Mouse (Mus musculus) heart, embryonic 11.5 days (tissue): ENCODE data around the gene App. TPM values are rescaled to one million over a fixed set of nuclear protein-coding genes. Genes with fewer than 3 reads are reported as not detected.

Experiments used
- ATAC-seq: fragments of 200-750 bp; cut with Nextera tagmentation; replicated peaks from 2 replicates; pipeline ENCODE4 v1.8.0; 2017; ENCODE audit warnings: moderate library complexity; ENCODE audit not compliant: insufficient number of reproducible peaks, low FRiP score, low TSS enrichment
- H3K27ac ChIP-seq: fragments of 300-500 bp; sonication (generic); 2 replicates; pipeline ENCODE4 v1.5.1; 2014; ENCODE audit warnings: mild to moderate bottlenecking, low read depth, low read length
- H3K27me3 ChIP-seq: fragments of 300-500 bp; sonication (generic); 2 replicates; pipeline ENCODE4 v1.6.1; 2014; ENCODE audit warnings: mild to moderate bottlenecking, low read length, mixed read lengths; ENCODE audit not compliant: control insufficient read depth, insufficient read depth
- H3K36me3 ChIP-seq: fragments of 300-500 bp; sonication (generic); 2 replicates; pipeline ENCODE4 v1.6.1; 2014; ENCODE audit warnings: mild to moderate bottlenecking, low read length, moderate library complexity, mixed read lengths; ENCODE audit not compliant: control insufficient read depth, insufficient read depth
- H3K4me1 ChIP-seq: fragments of 300-500 bp; sonication (generic); 2 replicates; pipeline ENCODE4 v1.6.1; 2014; ENCODE audit warnings: low read length; ENCODE audit not compliant: control insufficient read depth, insufficient read depth
- H3K4me2 ChIP-seq: fragments of 300-500 bp; sonication (generic); 2 replicates; pipeline ENCODE4 v1.6.1; 2014; ENCODE audit warnings: mild to moderate bottlenecking, moderate library complexity
- H3K4me3 ChIP-seq: fragments of 300-500 bp; sonication (generic); 2 replicates; pipeline ENCODE4 v1.5.1; 2014; ENCODE audit warnings: low read depth, low read length
- H3K9ac ChIP-seq: fragments of 300-500 bp; sonication (generic); 2 replicates; pipeline ENCODE4 v1.6.1; 2014; ENCODE audit warnings: mild to moderate bottlenecking, low read depth, low read length, moderate library complexity
- H3K9me3 ChIP-seq: fragments of 300-500 bp; sonication (generic); replicated peaks from 2 replicates; pipeline ENCODE4 v1.6.1; 2016; ENCODE audit warnings: low read length; ENCODE audit not compliant: control insufficient read depth
- WGBS: fragments of 180-500 bp; shearing (Covaris S2); extraction: QIAGEN DNeasy Blood & Tissue Kit; methylation state at CpG from one replicate; pipeline ENCODE4 v1.1.7; 2014; ENCODE audit not compliant: insufficient replicate concordance; 5-methylcytosine and 5-hydroxymethylcytosine counted together
- polyA plus RNA-seq: library from polyadenylated mRNA; unstranded; fragments of >200 nt; fragmentation: Nextera tagmentation; extraction: Ambion mirVana; gene quantifications from 2 replicates; pipeline ENCODE4 v1.2.1, GENCODE M21; 2014

The App gene
- polyA plus RNA-seq, 1 experiment from 2014 or later, result 143 TPM

- no peak overlapping the region for H3K9ac ChIP-seq
- peaks cover 10% of the 10 kb centered on the region; the same call in 1 of the 2 replicates for H3K36me3 ChIP-seq
- H3K4me1 ChIP-seq, result no peaks in the 10 kb centered on the region
- no peaks in the 10 kb centered on the region for H3K9me3 ChIP-seq
- no peak overlapping the region for H3K4me3 ChIP-seq
- 64% methylated on average over 9 of the region's 9 CpGs for WGBS
- no peak for ATAC-seq
- H3K27ac ChIP-seq, result no peak overlapping the region
- no peaks in the 10 kb centered on the region for H3K27me3 ChIP-seq
- no peak overlapping the region for H3K4me2 ChIP-seq
These were observed 209.6 kb downstream of the App start for GRCm38 (mm10) chr16:84963960-84964359.

GRCm38 (mm10) chr16:84963527-84963926, 210.0 kb downstream of the App start:
- no peaks in the 10 kb centered on the region for H3K27me3 ChIP-seq
- no peak for ATAC-seq
- no peaks in the 10 kb centered on the region for H3K4me1 ChIP-seq
- H3K4me3 ChIP-seq, result no peak overlapping the region
- H3K4me2 ChIP-seq, result no peak overlapping the region
- H3K27ac ChIP-seq, result no peak overlapping the region
- H3K9me3 ChIP-seq, result no peaks in the 10 kb centered on the region
- 84% methylated on average over 12 of the region's 12 CpGs for WGBS
- peaks cover 10% of the 10 kb centered on the region; the same call in 1 of the 2 replicates for H3K36me3 ChIP-seq
- no peak overlapping the region for H3K9ac ChIP-seq

DNA sequence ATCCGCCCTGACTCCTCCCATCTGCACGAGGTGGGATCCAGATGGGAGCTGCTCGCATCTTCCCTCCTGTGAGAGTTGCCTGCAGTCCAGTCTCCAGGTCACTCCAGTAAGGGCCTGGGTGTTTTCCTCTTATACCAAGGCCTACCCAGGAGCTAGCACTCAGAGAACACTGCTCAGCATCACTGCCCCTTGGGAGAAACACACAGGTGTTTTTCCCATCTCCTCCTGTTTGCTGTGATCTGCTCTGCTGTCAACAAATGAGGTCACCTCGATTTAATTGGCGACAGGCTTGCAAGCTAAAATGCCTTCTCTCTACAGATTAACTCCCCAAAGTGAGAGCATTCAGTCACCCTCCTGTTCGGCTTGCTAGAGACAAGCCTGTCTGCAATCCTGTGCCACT, 216.3 kb downstream of the App start:
- H3K27me3 ChIP-seq, result no peaks in the 10 kb centered on the region
- no peak overlapping the region for H3K4me2 ChIP-seq
- no peak overlapping the region for H3K9ac ChIP-seq
- ATAC-seq, result no peak
- peaks cover 7% of the 10 kb centered on the region for H3K36me3 ChIP-seq
- no peak overlapping the region for H3K27ac ChIP-seq
- no peak overlapping the region for H3K4me3 ChIP-seq
- H3K4me1 ChIP-seq, result peaks cover 3% of the 10 kb centered on the region
- 65% methylated on average over 6 of the region's 6 CpGs for WGBS
- H3K9me3 ChIP-seq, result no peaks in the 10 kb centered on the region

- Histone ChIP-seq H3K4me3 (no peak overlapping the region), H3K4me2 (no peak overlapping the region), H3K4me1 (peaks cover 3% of the 10 kb centered on the region), H3K27me3 (no peaks in the 10 kb centered on the region), H3K9me3 (no peaks in the 10 kb centered on the region), H3K36me3 (peaks cover 10% of the 10 kb centered on the region), H3K27ac (no peak overlapping the region), H3K9ac (no peak overlapping the region)
- WGBS, result 68% methylated on average over 2 of the region's 2 CpGs
- no peak for ATAC-seq
These were observed 216.9 kb downstream of the App start for GRCm38 (mm10) chr16:84956690-84957089.

GRCm38 (mm10) chr16:84955840-84956239, 217.7 kb downstream of the App start:
- Histone ChIP-seq H3K27me3 (no peaks in the 10 kb centered on the region), H3K36me3 (peaks cover 10% of the 10 kb centered on the region), H3K4me2 (no peak overlapping the region), H3K9ac (no peak overlapping the region), H3K27ac (no peak overlapping the region), H3K4me1 (peaks cover 3% of the 10 kb centered on the region), H3K9me3 (no peaks in the 10 kb centered on the region), H3K4me3 (no peak overlapping the region)
- ATAC-seq, result no peak
- whole genome bisulfite sequencing, result 60% methylated on average over 1 of the region's 1 CpGs

DNA sequence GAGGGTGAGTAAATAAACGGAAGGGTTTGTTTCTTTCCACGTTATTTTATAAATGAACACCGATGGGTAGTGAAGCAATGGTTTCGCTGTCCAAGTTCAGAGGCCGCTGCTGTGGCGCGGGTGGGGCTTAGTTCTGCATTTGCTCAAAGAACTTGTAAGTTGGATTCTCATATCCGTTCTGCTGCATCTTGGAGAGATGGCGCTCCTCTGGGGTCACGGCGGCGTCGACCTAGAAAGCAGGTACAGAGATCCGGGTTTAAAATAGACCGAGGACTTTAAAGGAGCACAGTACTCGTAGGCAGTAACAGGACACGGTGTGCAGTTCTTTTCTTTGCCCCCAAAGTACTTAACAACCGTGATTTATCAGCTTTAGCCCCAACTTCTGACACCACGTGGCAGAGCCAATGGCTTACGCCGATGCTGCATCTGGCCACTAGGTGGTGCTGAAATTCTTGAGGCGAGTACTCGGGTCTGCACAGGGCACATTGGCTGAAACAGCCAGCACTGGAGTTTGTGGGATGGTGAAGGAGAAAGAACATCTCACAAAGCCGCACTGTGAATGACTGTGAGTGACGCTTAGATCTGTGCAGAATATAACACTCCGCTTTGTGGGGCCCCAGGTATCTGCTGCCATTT, 218.2 kb downstream of the App start:
- H3K36me3 ChIP-seq, result peaks cover 10% of the 10 kb centered on the region
- H3K4me2 ChIP-seq, result peak overlapping the region; percentile 40
- H3K27ac ChIP-seq, result no peak overlapping the region
- H3K9ac ChIP-seq, result 0 out of 2 replicates have a peak overlapping the region, but pooled peaks have one; percentile 34
- 29% methylated on average over 26 of the region's 26 CpGs for WGBS
- H3K4me1 ChIP-seq, result peaks cover 3% of the 10 kb centered on the region
- no peak overlapping the region for H3K4me3 ChIP-seq
- ATAC-seq, result peak; percentile 80
- H3K27me3 ChIP-seq, result no peaks in the 10 kb centered on the region
- no peaks in the 10 kb centered on the region for H3K9me3 ChIP-seq

GRCm38 (mm10) chr16:84931024-84931423, 242.5 kb downstream of the App start:
- Histone ChIP-seq H3K9ac (no peak overlapping the region), H3K9me3 (no peaks in the 10 kb centered on the region), H3K27ac (no peak overlapping the region), H3K27me3 (no peaks in the 10 kb centered on the region), H3K4me3 (no peak overlapping the region), H3K4me1 (no peaks in the 10 kb centered on the region), H3K4me2 (no peak overlapping the region), H3K36me3 (no peaks in the 10 kb centered on the region)
- 83% methylated on average over 3 of the region's 3 CpGs for WGBS
- ATAC-seq, result no peak

DNA sequence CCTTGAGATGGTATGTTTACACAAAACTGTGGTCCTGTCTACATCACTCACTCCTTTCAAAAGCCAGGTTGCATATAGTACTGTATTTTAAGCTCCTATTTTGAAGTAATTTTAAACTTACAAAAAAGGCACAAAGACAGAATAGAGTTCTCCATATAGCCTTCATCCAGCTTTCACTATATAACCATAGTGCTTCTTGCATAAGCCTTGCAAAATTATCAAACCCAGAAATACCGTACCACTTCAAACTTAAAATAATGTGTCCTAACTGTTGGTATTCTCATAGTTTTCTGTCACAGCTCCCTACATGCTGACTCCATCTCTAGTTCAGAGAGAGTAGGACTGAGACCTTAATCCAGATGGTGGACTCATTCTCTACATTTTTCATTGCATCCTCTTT, 245.7 kb downstream of the App start:
- no peak for ATAC-seq
- WGBS, result 87% methylated on average over 1 of the region's 1 CpGs
- Histone ChIP-seq H3K4me2 (no peak overlapping the region), H3K9me3 (no peaks in the 10 kb centered on the region), H3K36me3 (no peaks in the 10 kb centered on the region), H3K27me3 (no peaks in the 10 kb centered on the region), H3K27ac (no peak overlapping the region), H3K4me3 (no peak overlapping the region), H3K4me1 (no peaks in the 10 kb centered on the region), H3K9ac (no peak overlapping the region)

DNA sequence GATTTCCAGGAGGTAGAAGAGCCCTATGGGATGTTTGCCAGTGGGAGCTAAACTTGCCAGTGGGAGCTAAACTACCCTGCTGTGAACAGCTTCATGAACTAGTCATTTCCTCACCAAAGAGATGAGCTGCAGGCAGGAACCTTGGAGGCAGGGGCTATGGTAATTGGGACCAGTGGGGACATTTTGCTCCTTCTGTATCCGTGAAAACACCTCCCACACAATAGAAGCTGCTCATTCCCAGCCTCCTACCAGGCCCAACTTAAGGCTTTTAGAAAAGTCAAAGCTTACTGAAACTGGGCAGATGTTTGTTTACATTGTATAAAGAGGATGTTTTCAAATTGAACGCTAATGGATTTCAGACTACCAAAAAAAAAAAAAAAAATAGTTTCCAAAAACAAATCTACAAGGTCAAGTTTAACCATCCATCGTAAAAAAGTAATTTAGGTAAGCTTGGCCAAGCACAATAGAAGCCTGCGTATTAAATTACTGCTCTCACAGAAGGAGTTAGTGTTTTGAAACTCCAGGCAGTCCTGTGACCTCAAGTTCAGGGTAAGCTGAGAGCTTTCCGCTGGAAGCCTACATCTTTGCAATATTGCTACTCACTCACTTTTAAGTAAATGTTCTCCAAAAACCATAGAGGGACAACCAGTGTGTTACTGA, 253.8 kb downstream of the App start:
- ATAC-seq, result no peak
- H3K4me2 ChIP-seq, result no peak overlapping the region

More for the DNA sequence above, 253.8 kb downstream of the App start:
- Histone ChIP-seq H3K27me3 (no peaks in the 10 kb centered on the region), H3K9me3 (no peaks in the 10 kb centered on the region), H3K9ac (no peak overlapping the region), H3K27ac (no peak overlapping the region), H3K4me1 (no peaks in the 10 kb centered on the region), H3K4me3 (no peak overlapping the region), H3K36me3 (no peaks in the 10 kb centered on the region)
- 59% methylated on average over 5 of the region's 5 CpGs for WGBS
